Mouse (Mus musculus) retina, adult 2 months (tissue): Measurements from ENCODE around the gene Terb2.

Source experiments
- DNase-seq: peaks from one replicate; pipeline ENCODE4 v3.0.0-alpha.2; 2012; ENCODE audit warnings: low read depth, low spot score

Terb2 gene

GRCm38 (mm10) chr2:122186106-122186505, at the start of gene Terb2, which contains the start of gene Patl2:
Terb2 (plus strand) TSS chr2:122186272.
Patl2 (minus strand) TSS chr2:122186189.
- no peak for DNase-seq

- DNase-seq, result no peak
Measured at GRCm38 (mm10) chr2:122137839-122138465, 48.1 kb upstream of the Terb2 start.

GRCm38 (mm10) chr2:122140815-122141214, 45.3 kb upstream of the Terb2 start:
- no peak for DNase-seq

GRCm38 (mm10) chr2:122141332-122141967, 44.6 kb upstream of the Terb2 start:
- no peak for DNase-seq

GRCm38 (mm10) chr2:122143111-122143510, 43.0 kb upstream of the Terb2 start:
- DNase-seq, result no peak

- DNase-seq, result no peak
Measured at GRCm38 (mm10) chr2:122145756-122146155, 40.3 kb upstream of the Terb2 start.

GRCm38 (mm10) chr2:122146687-122147086, 39.4 kb upstream of the Terb2 start:
- no peak for DNase-seq

- peak; percentile 49 for DNase-seq
Measured at GRCm38 (mm10) chr2:122147508-122148241, 38.4 kb upstream of the Terb2 start, which contains the start of gene B2m. B2m (plus strand) TSS chr2:122147686.

- no peak for DNase-seq
Measured at GRCm38 (mm10) chr2:122148242-122148917, 37.7 kb upstream of the Terb2 start.

GRCm38 (mm10) chr2:122149316-122149715, 36.8 kb upstream of the Terb2 start:
- DNase-seq, result no peak

- no peak for DNase-seq
Measured at GRCm38 (mm10) chr2:122149716-122150115, 36.4 kb upstream of the Terb2 start.

- no peak for DNase-seq
Measured at GRCm38 (mm10) chr2:122151221-122151620, 34.9 kb upstream of the Terb2 start.

GRCm38 (mm10) chr2:122152850-122153249, 33.2 kb upstream of the Terb2 start:
- DNase-seq, result no peak

GRCm38 (mm10) chr2:122153681-122154365, 32.2 kb upstream of the Terb2 start:
- no peak for DNase-seq

GRCm38 (mm10) chr2:122154479-122154878, 31.6 kb upstream of the Terb2 start:
- DNase-seq, result no peak

- DNase-seq, result no peak
Measured at GRCm38 (mm10) chr2:122155292-122155691, 30.8 kb upstream of the Terb2 start.

GRCm38 (mm10) chr2:122156051-122156700, 29.9 kb upstream of the Terb2 start:
- DNase-seq, result no peak

GRCm38 (mm10) chr2:122157561-122157960, 28.5 kb upstream of the Terb2 start:
- no peak for DNase-seq

- no peak for DNase-seq
Measured at GRCm38 (mm10) chr2:122158362-122158802, 27.7 kb upstream of the Terb2 start.

- no peak for DNase-seq
Measured at GRCm38 (mm10) chr2:122159667-122160066, 26.4 kb upstream of the Terb2 start.

GRCm38 (mm10) chr2:122160680-122161079, 25.4 kb upstream of the Terb2 start, which contains the start of gene Trim69:
Trim69 (plus strand) TSS chr2:122160700.
- DNase-seq, result peak; percentile 32
